Mouse (Mus musculus) inflammation-experienced regulatory T-cells, adult 6 months (primary cell): ENCODE measurements around the gene Ncstn. TPM values are rescaled to one million over a fixed set of nuclear protein-coding genes. Genes with fewer than 3 reads are reported as not detected.

ENCODE experiments used
- ATAC-seq: one replicate; pipeline ENCODE4 v1.8.0; 2017
- polyA plus RNA-seq, 3 experiments: library from polyadenylated mRNA; unstranded; fragments of 100-300 nt; shearing (Covaris generic); gene quantifications; one replicate each; pipeline ENCODE4 v1.2.1; 2017

Ncstn gene
- polyA plus RNA-seq = 100 to 1,000 TPM in 2 of 3 experiments, 10 to 100 TPM in 1; 97.1 to 147 (median 109) TPM

GRCm38 (mm10) chr1:172082101-172082898 is at the start of gene Ncstn, which contains the start of gene Copa:
TSS of gene Ncstn (minus strand) at chr1:172082795.
TSS of gene Copa (plus strand) at chr1:172082529.
- peak; percentile 98 for ATAC-seq

- ATAC-seq = no peak
Measured at GRCm38 (mm10) chr1:172132319-172132718, 49.7 kb upstream of the Ncstn start.

- no peak for ATAC-seq
Measured at GRCm38 (mm10) chr1:172129780-172130179, 47.2 kb upstream of the Ncstn start.

GRCm38 (mm10) chr1:172129108-172129507 is 46.5 kb upstream of the Ncstn start:
- ATAC-seq = no peak

GRCm38 (mm10) chr1:172128563-172128962 is 46.0 kb upstream of the Ncstn start:
- ATAC-seq = no peak

- ATAC-seq = no peak
Measured at GRCm38 (mm10) chr1:172127487-172127886, 44.9 kb upstream of the Ncstn start.

- ATAC-seq = peak; percentile 93
Measured at GRCm38 (mm10) chr1:172126376-172127347, 44.1 kb upstream of the Ncstn start, which contains the start of gene Pex19. TSS of gene Pex19 (plus strand) at chr1:172126755.

- no peak for ATAC-seq
Measured at GRCm38 (mm10) chr1:172124572-172124971, 42.0 kb upstream of the Ncstn start.

- no peak for ATAC-seq
Measured at GRCm38 (mm10) chr1:172122671-172123070, 40.1 kb upstream of the Ncstn start.

- ATAC-seq = peak; percentile 80
Measured at GRCm38 (mm10) chr1:172119720-172120119, 37.1 kb upstream of the Ncstn start.

GRCm38 (mm10) chr1:172119100-172119499 is 36.5 kb upstream of the Ncstn start:
- ATAC-seq = no peak

- ATAC-seq = no peak
Measured at GRCm38 (mm10) chr1:172116948-172117347, 34.4 kb upstream of the Ncstn start.

GRCm38 (mm10) chr1:172107777-172108477 is 25.3 kb upstream of the Ncstn start:
- no peak for ATAC-seq

- ATAC-seq = no peak
Measured at GRCm38 (mm10) chr1:172105101-172105500, 22.5 kb upstream of the Ncstn start.

- no peak for ATAC-seq
Measured at GRCm38 (mm10) chr1:172103619-172104018, 21.0 kb upstream of the Ncstn start.

- no peak for ATAC-seq
Measured at GRCm38 (mm10) chr1:172099325-172100033, 16.9 kb upstream of the Ncstn start.

GRCm38 (mm10) chr1:172095202-172095601 is 12.6 kb upstream of the Ncstn start:
- ATAC-seq = no peak

- no peak for ATAC-seq
Measured at GRCm38 (mm10) chr1:172094295-172094694, 11.7 kb upstream of the Ncstn start.

- no peak for ATAC-seq
Measured at GRCm38 (mm10) chr1:172093522-172093921, 10.9 kb upstream of the Ncstn start.

GRCm38 (mm10) chr1:172082899-172083445 is 377 bp upstream of the Ncstn start:
- ATAC-seq = peak; percentile 49

- no peak for ATAC-seq
Measured at GRCm38 (mm10) chr1:172077981-172078380, 4.6 kb downstream of the Ncstn start.
